Mouse (Mus musculus) CH12.LX (cell line): ENCODE measurements around the gene Spata13. TPM values are rescaled to one million over a fixed set of nuclear protein-coding genes. Genes with fewer than 3 reads are reported as not detected.

Experiments used
- DNase-seq: peaks from one replicate; pipeline ENCODE4 v3.0.0-alpha.2; 2013; ENCODE audit errors: extremely low read depth
- H3K27ac ChIP-seq: 2 replicates; pipeline ENCODE4 v1.5.1; 2012; ENCODE audit warnings: low read depth, mild to moderate bottlenecking, control low read depth, moderate library complexity; ENCODE audit not compliant: insufficient read depth
- H3K27me3 ChIP-seq: replicated peaks from 2 replicates; pipeline ENCODE3; 2012; ENCODE audit warnings: inconsistent platforms
- H3K36me3 ChIP-seq, 2 experiments: replicated peaks in 1 of 2; 2 replicates each; pipeline versions ENCODE3 to v1.6.1; 2012; ENCODE audit warnings: inconsistent platforms in 1 of 2, low read length in 1 of 2, mild to moderate bottlenecking in 1 of 2, mixed read lengths in 1 of 2, moderate library complexity in 1 of 2; ENCODE audit not compliant: control insufficient read depth in 1 of 2, insufficient read depth in 1 of 2
- H3K4me1 ChIP-seq, 2 experiments: 2 replicates each; pipeline ENCODE4 v1.6.1; 2012; ENCODE audit warnings: inconsistent platforms in 1 of 2, moderate library complexity in 1 of 2; ENCODE audit not compliant: insufficient read depth in 2 of 2, control insufficient read depth in 1 of 2
- H3K4me2 ChIP-seq: 2 replicates; pipeline ENCODE4 v1.6.1; 2012; ENCODE audit warnings: low read depth, mild to moderate bottlenecking, control low read depth; ENCODE audit not compliant: poor library complexity, insufficient read depth, severe bottlenecking
- H3K4me3 ChIP-seq, 3 experiments: fragments of 150-350 bp in 1 of 3; sonication (generic) in 1 of 3; replicated peaks in 1 of 3; 2 replicates each; pipeline versions ENCODE3 to v1.5.1; 2011 to 2012; ENCODE audit warnings: low read depth in 2 of 3, low read length in 2 of 3, mild to moderate bottlenecking in 2 of 3, moderate library complexity in 2 of 3, control low read depth in 1 of 3, improper control_type of control experiment in 1 of 3, inconsistent platforms in 1 of 3, mixed read lengths in 1 of 3; ENCODE audit not compliant: poor library complexity in 1 of 3
- H3K79me2 ChIP-seq: replicated peaks from 2 replicates; pipeline ENCODE4 v1.6.1; 2012; ENCODE audit warnings: mild to moderate bottlenecking, moderate library complexity; ENCODE audit not compliant: control insufficient read depth, poor library complexity, insufficient read depth, severe bottlenecking; ENCODE audit errors: extremely low read depth
- H3K9ac ChIP-seq: 2 replicates; pipeline ENCODE4 v1.6.1; 2012; ENCODE audit warnings: low read depth, mild to moderate bottlenecking, control low read depth, moderate library complexity; ENCODE audit not compliant: insufficient read depth
- H3K9me3 ChIP-seq: replicated peaks from 2 replicates; pipeline ENCODE3; 2012; ENCODE audit warnings: low read length, inconsistent platforms, mixed read lengths
- BHLHE40 ChIP-seq: IDR thresholded peaks from 2 replicates; pipeline ENCODE4 v1.6.1; 2011; ENCODE audit warnings: mild to moderate bottlenecking, low read depth, low read length, improper control_type of control experiment
- CTCF ChIP-seq, 2 experiments: IDR thresholded peaks in 1 of 2; conservative IDR thresholded peaks in 1 of 2; 2 replicates each; pipeline ENCODE4 v1.5.1; 2011 to 2012; ENCODE audit warnings: low read depth in 2 of 2, low read length in 2 of 2, improper control_type of control experiment in 1 of 2, inconsistent platforms in 1 of 2, mild to moderate bottlenecking in 1 of 2, moderate library complexity in 1 of 2
- E2F4 ChIP-seq: IDR thresholded peaks from 2 replicates; pipeline ENCODE4 v1.6.1; 2011; ENCODE audit warnings: low read depth, low read length, improper control_type of control experiment; ENCODE audit not compliant: insufficient replicate concordance
- ETS1 ChIP-seq: conservative IDR thresholded peaks from 2 replicates; pipeline ENCODE4 v1.6.1; 2012; ENCODE audit warnings: low read depth, mild to moderate bottlenecking, inconsistent platforms, low read length, improper control_type of control experiment, moderate library complexity
- JUN ChIP-seq: IDR thresholded peaks from 2 replicates; pipeline ENCODE4 v1.6.1; 2011; ENCODE audit warnings: low read depth, mild to moderate bottlenecking, low read length, improper control_type of control experiment, moderate library complexity; ENCODE audit not compliant: insufficient read depth
- KAT2A ChIP-seq: IDR thresholded peaks from 2 replicates; pipeline ENCODE4 v1.6.1; 2012; ENCODE audit warnings: low read length, improper control_type of control experiment, inconsistent platforms; ENCODE audit not compliant: insufficient replicate concordance
- MAFK ChIP-seq: IDR thresholded peaks from 2 replicates; pipeline ENCODE4 v1.6.1; 2011; ENCODE audit warnings: low read length, improper control_type of control experiment; ENCODE audit not compliant: insufficient replicate concordance
- MAX ChIP-seq: IDR thresholded peaks from 2 replicates; pipeline ENCODE4 v1.6.1; 2011; ENCODE audit warnings: low read length, improper control_type of control experiment
- MAZ ChIP-seq: IDR thresholded peaks from 2 replicates; pipeline ENCODE4 v1.6.1; 2012; ENCODE audit warnings: low read depth, mild to moderate bottlenecking, inconsistent platforms, low read length, improper control_type of control experiment, moderate library complexity
- MEF2A ChIP-seq: IDR thresholded peaks from 2 replicates; pipeline ENCODE4 v1.6.1; 2014; ENCODE audit warnings: low read depth, mild to moderate bottlenecking, inconsistent platforms, low read length, improper control_type of control experiment, borderline replicate concordance
- MXI1 ChIP-seq: IDR thresholded peaks from 2 replicates; pipeline ENCODE4 v1.6.1; 2011; ENCODE audit warnings: mild to moderate bottlenecking, low read depth, low read length, improper control_type of control experiment
- MYC ChIP-seq: IDR thresholded peaks from 2 replicates; pipeline ENCODE4 v1.6.1; 2011; ENCODE audit warnings: low read depth, mild to moderate bottlenecking, improper control_type of control experiment, low read length
- NELFE ChIP-seq: IDR thresholded peaks from 2 replicates; pipeline ENCODE4 v1.6.1; 2011; ENCODE audit warnings: low read depth, low read length, improper control_type of control experiment
- SMC3 ChIP-seq: IDR thresholded peaks from 2 replicates; pipeline ENCODE4 v1.6.1; 2011; ENCODE audit warnings: low read depth, low read length, improper control_type of control experiment
- TBP ChIP-seq: conservative IDR thresholded peaks from 2 replicates; pipeline ENCODE4 v1.6.1; 2011; ENCODE audit warnings: low read depth, low read length, improper control_type of control experiment
- UBTF ChIP-seq: IDR thresholded peaks from 2 replicates; pipeline ENCODE4 v1.6.1; 2012; ENCODE audit warnings: low read depth, mild to moderate bottlenecking, inconsistent platforms, low read length, improper control_type of control experiment, moderate library complexity
- USF1 ChIP-seq: IDR thresholded peaks from 2 replicates; pipeline ENCODE4 v1.6.1; 2014; ENCODE audit warnings: low read depth, mild to moderate bottlenecking, inconsistent platforms, low read length, improper control_type of control experiment
- ZC3H11A ChIP-seq: IDR thresholded peaks from 2 replicates; pipeline ENCODE4 v1.6.1; 2012; ENCODE audit warnings: low read depth, mild to moderate bottlenecking, inconsistent platforms, low read length, improper control_type of control experiment
- ZKSCAN1 ChIP-seq: IDR thresholded peaks from 2 replicates; pipeline ENCODE4 v1.6.1; 2012; ENCODE audit warnings: low read depth, inconsistent platforms, low read length, improper control_type of control experiment, borderline replicate concordance
- ZMIZ1 ChIP-seq: IDR thresholded peaks from 2 replicates; pipeline ENCODE4 v1.6.1; 2012; ENCODE audit warnings: low read depth, mild to moderate bottlenecking, inconsistent platforms, low read length, improper control_type of control experiment
- ZNF384 ChIP-seq: IDR thresholded peaks from 2 replicates; pipeline ENCODE4 v1.6.1; 2012; ENCODE audit warnings: low read depth, low read length, improper control_type of control experiment, inconsistent platforms
- dilution Hi-C: fragments of 300-500 bp; cut with MboI; formaldehyde crosslinking; loops from 2 replicates; pipeline ENCODE4 v1.14.3; 2020; ENCODE audit warnings: low sequenced_read_pairs; ENCODE audit not compliant: extremely low pct_unique_long_range_greater_than_20kb, extremely low pct_ligation_motif_present
- in situ Hi-C: fragments of 300-500 bp; cut with MboI; formaldehyde crosslinking; loops from 3 replicates; pipeline ENCODE4 v1.14.3; 2019; ENCODE audit warnings: low sequenced_read_pairs, low pct_ligation_motif_present, low pct_unique_long_range_greater_than_20kb, mixed read lengths
- polyA plus RNA-seq: library from polyadenylated mRNA; unstranded; fragments of >175 nt; gene quantifications from 2 replicates; pipeline ENCODE4 v1.2.1, GENCODE M21; 2012; ENCODE audit warnings: low read depth; ENCODE audit not compliant: insufficient read length
- total RNA-seq, 2 experiments: library from RNA; depleted of rRNA; stranded (reverse); fragments of 300-350 nt in 1 of 2; fragments of >200 nt in 1 of 2; gene quantifications; 2 replicates each; pipeline ENCODE4 v1.2.3; 2012 to 2014

Spata13 gene
- total and polyA plus RNA-seq, 3 experiments: 11.6 to 15.9 (median 13.6) TPM

DNA sequence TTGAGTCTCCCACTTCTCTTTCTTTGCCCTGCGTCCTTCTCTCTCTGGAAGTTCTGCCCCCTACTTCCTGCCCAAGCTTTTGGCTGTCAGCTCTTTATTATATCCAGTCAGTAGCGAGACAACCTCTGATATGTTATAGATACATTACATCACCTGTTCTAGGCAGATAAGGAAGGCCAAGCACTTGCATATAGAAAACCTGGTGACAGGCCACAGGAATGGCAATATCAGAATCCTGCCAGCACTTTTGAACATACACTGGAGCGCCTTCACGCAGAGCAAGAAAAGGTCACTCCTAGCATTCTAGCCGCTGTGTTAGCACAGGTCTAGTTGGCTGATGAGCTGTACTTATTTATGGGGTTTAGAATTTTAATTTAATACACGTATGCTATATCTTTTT lies 70.7 kb downstream of the Spata13 start:
- no peak for DNase-seq
- dilution Hi-C loops: no loop called here

DNA sequence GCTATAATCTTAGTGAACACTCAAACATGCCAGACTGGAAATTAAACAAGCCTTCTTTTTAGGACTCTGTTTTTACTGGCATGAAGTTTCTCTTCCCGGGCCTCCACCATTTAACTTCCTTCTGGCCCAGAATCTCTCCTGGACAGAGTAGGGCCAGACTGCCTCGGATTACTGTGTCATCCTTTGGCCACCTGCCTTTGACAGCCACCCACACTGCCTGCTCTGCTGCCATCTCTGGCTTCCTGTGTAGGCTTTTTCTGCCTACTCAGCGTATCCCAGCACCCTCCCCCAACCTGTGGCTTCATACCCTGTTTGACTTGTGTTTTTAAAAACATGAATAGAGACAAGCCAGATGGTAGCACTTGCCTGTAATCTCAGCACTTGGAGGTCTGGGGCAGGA lies 71.2 kb downstream of the Spata13 start:
- dilution Hi-C loops: no loop called here
- no peak for DNase-seq
- in situ Hi-C loops: loop anchor here (5.0 kb wide), 1 partner anchor 67 kb away; no protein-coding TSS in a partner anchor

More for the DNA sequence above, 70.7 kb downstream of the Spata13 start:
- no peak overlapping the region for H3K4me2 ChIP-seq
- no peaks in the 10 kb centered on the region for H3K36me3 ChIP-seq
- H3K9ac ChIP-seq: no peak overlapping the region
- no peaks in the 10 kb centered on the region for H3K9me3 ChIP-seq
- in situ Hi-C loops: no loop called here
- no peaks in the 10 kb centered on the region for H3K79me2 ChIP-seq
- H3K27ac ChIP-seq: no peak overlapping the region
- TF ChIP-seq JUN (no peak), ZMIZ1 (no peak), MAZ (no peak), ZC3H11A (no peak), ZNF384 (no peak), MEF2A (no peak), MYC (no peak), MXI1 (no peak), BHLHE40 (no peak), USF1 (no peak), MAX (no peak), ETS1 (no peak), NELFE (no peak), SMC3 (no peak), ZKSCAN1 (no peak), UBTF (no peak), TBP (no peak), CTCF (conservative IDR thresholded peaks at IDR 0.05 in 1 of 2, IDR thresholded peaks at IDR 0.05 in 1 of 2; ENCODE audit: low read depth in 2 of 2, low read length in 2 of 2) (no peak), KAT2A (no peak), E2F4 (no peak)
- H3K4me1 ChIP-seq: peaks cover 0 to 39% of the 10 kb centered on the region in 2 experiments; a peak in 3 of 4 replicates
- H3K27me3 ChIP-seq: no peaks in the 10 kb centered on the region
- H3K4me3 ChIP-seq: no peak overlapping the region

More for the DNA sequence above, 71.2 kb downstream of the Spata13 start:
- Histone ChIP-seq H3K4me3 (no peak overlapping the region), H3K9me3 (no peaks in the 10 kb centered on the region), H3K79me2 (no peaks in the 10 kb centered on the region), H3K9ac (no peak overlapping the region), H3K4me1 (peaks cover 0 to 44% of the 10 kb centered on the region in 2 experiments; a peak in 3 of 4 replicates), H3K36me3 (no peaks in the 10 kb centered on the region), H3K27me3 (no peaks in the 10 kb centered on the region), H3K4me2 (no peak overlapping the region)
- TF ChIP-seq MXI1: no peak
- TF ChIP-seq MAFK: peak; percentile 89
- TF ChIP-seq, all 38 proteins: peak for 1
- H3K27ac ChIP-seq: no peak overlapping the region
